Mouse (Mus musculus): Measurements from ENCODE around the gene Hoxc6.

- TF ChIP-seq HCFC1 (IDR thresholded peaks at IDR 0.05; ENCODE audit: borderline replicate concordance, insufficient read depth, low read length) (no peak), ZNF384 (IDR thresholded peaks at IDR 0.05; ENCODE audit: low read depth, low read length) (no peak)
Measured at GRCm38 (mm10) chr15:103056396-103056795, 58.3 kb downstream of the Hoxc6 start.

Measured in ES-E14 (cell line).